ENCODE assay signal across 8 mouse cellular contexts in genomic region chr7:73655787-73656423, GRCm38 (mm10).
A peak's percentile ranks its signal among the peaks of the same experiment; 100 is the strongest.
DNase-seq lines count a peak whose midpoint lies in the region; ATAC-seq and TF ChIP-seq lines count a peak whose summit lies in the region.

No protein-coding gene starts in this region.

- DNase-seq in gastrocnemius, adult 18-20 months (ENCODE audit: low spot score) = peak; percentile 49
- no peak for DNase-seq in gastrocnemius, postnatal 25 days
- DNase-seq in ES-E14 (ENCODE audit: low read depth, low spot score) = peak; percentile 66
- DNase-seq in cerebellum, adult 9-10 months = peak; percentile 26
- DNase-seq in gastrocnemius, postnatal 14 days = peak; percentile 49
- DNase-seq in layer of hippocampus, adult 9-10 months (ENCODE audit: low spot score) = peak; percentile 60
- DNase-seq in spleen, postnatal 10 days (ENCODE audit: low spot score in 2 of 2) = peak; percentile 21 to 71

- ATAC-seq in megakaryocyte progenitor cell, adult 5-6 weeks (replicated peaks; ENCODE audit: poor library complexity) = peak; percentile 83

- H3K9ac ChIP-seq in ES-E14 (ENCODE audit: insufficient read depth, low read depth, low read length, poor library complexity, severe bottlenecking) = no peak overlapping the region

- in situ Hi-C loops in ES-E14 (cut with MboI; ENCODE audit: low sequenced_read_pairs in 2 of 2, unreplicated experiment in 2 of 2) = loop anchor here (10.0 to 25.0 kb wide), 4 partner anchors 199 to 706 kb away; partner anchors contain the start of gene St8sia2 (in 1 of the 2)

- intact Hi-C loops in gastrocnemius, postnatal 14 days (cut with DNase I; ENCODE audit: low total_unique reads) = loop anchor here (5.0 to 10.0 kb wide), 5 partner anchors 91 to 1261 kb away; no protein-coding TSS in a partner anchor

- H3K4me1 ChIP-seq in ES-E14 (ENCODE audit: control insufficient read depth in 2 of 2, insufficient read depth in 2 of 2, low read length in 2 of 2, poor library complexity in 1 of 2) = peaks cover 0 to 2% of the 10 kb centered on the region in 2 experiments; a peak in 1 of 4 replicates

- no peak overlapping the region for H3K4me3 ChIP-seq in ES-E14 (ENCODE audit: insufficient read depth in 1 of 2, low read depth in 1 of 2, low read length in 2 of 2, poor library complexity in 1 of 2, severe bottlenecking in 1 of 2)

- H3K9me3 ChIP-seq in ES-E14 (ENCODE audit: control insufficient read depth, insufficient read depth, low read depth, low read length) = no peaks in the 10 kb centered on the region

- no peaks in the 10 kb centered on the region for H3K36me3 ChIP-seq in ES-E14 (ENCODE audit: control insufficient read depth, insufficient read depth, low read length, poor library complexity, severe bottlenecking)

- H3K27ac ChIP-seq in ES-E14 (ENCODE audit: insufficient read depth, low read depth, low read length, poor library complexity, severe bottlenecking) = no peak overlapping the region

TF ChIP-seq in ES-E14, 5 proteins besides CTCF, POLR2A, EP300 and RAD21:
- TF ChIP-seq CHD2 (IDR thresholded peaks at IDR 0.05; ENCODE audit: low read depth, low read length) (no peak), ZC3H11A (IDR thresholded peaks at IDR 0.05; ENCODE audit: borderline replicate concordance, low read depth, low read length) (peak; percentile 97)
